Mouse (Mus musculus): Measurements from ENCODE around the gene BC048679. TPM values are rescaled to one million over a fixed set of nuclear protein-coding genes. Genes with fewer than 3 reads are reported as not detected.
A peak's percentile ranks its signal among the peaks of the same experiment; 100 is the strongest.

Gene BC048679
- polyA plus RNA-seq, 1 experiment: not detected

DNA sequence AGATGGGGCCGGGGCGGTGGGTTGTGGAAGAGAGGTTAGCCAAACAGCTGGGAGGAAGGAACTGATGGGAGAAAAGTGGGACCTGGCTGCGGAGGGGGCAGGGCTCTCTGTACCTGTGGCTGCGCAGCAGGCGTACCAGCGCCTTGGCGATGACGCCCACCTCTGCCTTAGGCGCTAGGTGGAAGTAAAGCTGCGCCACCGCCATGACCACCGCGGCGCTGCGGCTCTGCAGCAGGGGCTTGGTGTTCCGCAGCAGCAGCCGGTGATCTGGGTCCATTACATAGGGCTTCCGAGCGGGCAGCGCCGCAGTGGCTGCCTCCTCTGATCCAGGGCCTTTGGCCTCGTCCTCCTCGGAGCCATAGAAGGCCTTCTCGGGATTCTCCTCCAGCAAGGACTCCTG is 21.2 kb downstream of the BC048679 start:
- no peak for DNase-seq (ENCODE audit: low spot score)

- DNase-seq (ENCODE audit: low spot score): no peak
Observed at GRCm38 (mm10) chr7:81475221-81475620, 22.9 kb downstream of the BC048679 start.

DNA sequence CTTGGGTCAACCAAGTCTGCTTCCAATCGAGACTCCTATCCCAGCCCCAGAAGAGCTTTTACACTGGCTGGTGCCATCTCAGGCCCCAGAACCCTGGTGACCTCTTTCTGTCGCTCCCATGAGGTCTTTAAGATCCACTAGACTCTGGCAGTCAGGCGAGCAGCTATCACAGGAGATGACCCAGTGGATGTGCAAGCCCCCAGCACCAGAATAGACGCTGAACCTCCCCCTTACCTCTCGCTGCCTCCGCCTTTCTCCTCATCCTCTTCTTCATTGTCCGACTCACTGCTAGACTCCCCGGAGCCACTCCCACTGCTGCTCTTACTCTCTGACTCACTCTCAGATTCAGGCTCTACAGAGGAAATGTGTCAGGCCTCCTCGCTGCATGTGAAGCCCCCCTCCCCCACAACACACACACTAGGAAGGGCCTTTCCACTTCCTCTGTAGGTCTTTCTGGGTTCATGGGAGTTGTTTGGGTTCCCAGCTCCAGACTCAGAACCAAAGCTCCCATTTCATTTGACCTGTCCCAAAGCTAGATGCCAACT is 33.1 kb downstream of the BC048679 start:
- no peak for DNase-seq (ENCODE audit: low spot score)

DNA sequence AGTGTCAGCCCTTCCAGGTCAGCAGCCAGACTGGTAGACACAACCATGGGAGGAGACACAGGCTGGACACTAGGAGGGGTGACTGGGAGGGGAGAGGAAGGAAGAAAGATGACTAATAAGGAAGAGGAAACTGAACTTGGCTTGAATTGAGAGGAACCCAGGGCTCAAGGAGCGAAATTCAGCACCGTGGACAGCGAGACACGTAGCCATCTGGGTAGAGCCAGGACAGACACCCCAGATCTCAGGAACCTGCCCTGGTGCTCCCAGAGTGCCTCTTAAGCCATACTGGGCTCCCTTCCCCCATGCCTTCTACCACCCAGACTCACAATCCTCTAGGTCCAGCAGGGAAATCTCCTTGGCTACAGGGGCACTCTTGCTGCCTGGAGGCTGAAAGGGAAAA is 34.0 kb downstream of the BC048679 start:
- DNase-seq (ENCODE audit: low spot score): no peak

GRCm38 (mm10) chr7:81462815-81463214 is 35.3 kb downstream of the BC048679 start:
- no peak for DNase-seq (ENCODE audit: low spot score)

GRCm38 (mm10) chr7:81455155-81455651 is 42.9 kb downstream of the BC048679 start, which contains the start of gene Cpeb1:
TSS of gene Cpeb1 (minus strand) at chr7:81455465.
- peak; percentile 48 for DNase-seq (ENCODE audit: low spot score)

DNA sequence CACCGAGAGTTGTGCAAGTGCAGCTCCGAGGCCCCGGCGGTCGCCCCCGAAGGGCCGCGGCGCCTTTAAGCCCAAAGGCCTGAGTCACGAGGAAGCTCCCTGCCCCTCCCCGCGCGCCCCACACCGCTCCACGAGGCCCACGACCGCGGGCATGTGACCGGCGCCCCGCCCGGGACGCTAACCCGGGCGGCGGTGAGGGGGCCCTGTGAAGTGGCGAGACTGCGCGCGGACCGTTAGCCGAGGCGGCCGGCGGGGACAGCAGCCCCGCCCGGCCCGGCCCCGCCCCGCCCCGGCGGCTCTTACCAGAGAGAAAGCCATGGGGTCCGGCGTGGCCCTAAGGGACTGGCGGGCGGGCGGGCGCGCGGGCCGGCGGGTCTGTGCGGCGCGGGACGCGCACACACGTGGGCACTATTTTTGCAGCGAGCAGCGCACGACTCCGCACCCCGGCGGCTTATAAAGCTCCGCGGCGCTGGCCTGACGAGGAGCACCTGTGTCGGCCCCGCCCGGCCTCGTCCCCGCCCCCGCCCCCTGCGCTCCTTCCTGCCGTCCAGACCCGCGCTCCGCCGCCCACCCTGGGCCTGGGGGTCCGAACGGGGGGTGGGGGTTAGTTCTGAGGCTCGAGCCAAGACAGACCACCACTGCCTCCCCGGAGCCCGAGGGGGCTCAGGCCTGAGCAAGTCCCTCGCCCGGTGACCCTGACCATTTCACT is 43.6 kb downstream of the BC048679 start:
- DNase-seq (ENCODE audit: low spot score): peak; percentile 42

- DNase-seq (ENCODE audit: low spot score): peak; percentile 41
Observed at GRCm38 (mm10) chr7:81453443-81454274, 44.4 kb downstream of the BC048679 start.

DNA sequence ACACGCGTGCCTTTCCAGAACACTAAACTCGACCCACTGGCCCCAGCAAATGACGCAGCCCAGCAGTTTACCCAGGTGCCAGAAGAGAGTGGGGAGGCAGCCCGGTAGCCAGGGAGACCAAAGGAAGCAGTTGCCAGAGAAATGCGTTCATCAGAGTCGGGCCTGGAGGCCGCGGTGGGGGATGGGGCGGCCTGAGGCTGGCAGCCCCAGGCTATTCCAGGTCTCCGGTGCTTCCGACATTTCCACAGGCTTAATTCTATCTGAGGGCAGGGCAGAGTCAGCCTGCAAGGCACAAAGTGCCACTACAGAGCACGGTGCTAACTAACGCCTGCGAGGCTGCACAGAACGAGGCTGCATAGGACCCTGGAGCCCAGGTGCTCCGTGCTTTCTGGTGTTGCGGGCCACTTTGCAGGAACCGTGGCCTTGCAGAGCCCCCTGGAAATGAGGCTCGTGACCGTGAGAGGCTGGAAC is 45.1 kb downstream of the BC048679 start:
- no peak for DNase-seq (ENCODE audit: low spot score)

Other genes with a start within 250 kb of the BC048679 start
- gene Rps17, start 153.0 kb downstream of the BC048679 start, polyA plus RNA-seq (2012; rRNA removed): 2,204 and 2,273 TPM in 2 replicates
- gene Cpeb1, start 42.8 kb downstream of the BC048679 start, polyA plus RNA-seq (2012; rRNA removed): 52.4 and 67.9 TPM in 2 replicates
- gene Ap3b2, start 4.4 kb downstream of the BC048679 start, polyA plus RNA-seq (2012; rRNA removed): 1.4 and 2.1 TPM in 2 replicates
- 0.29 and 0.33 TPM in 2 replicates for gene Fsd2, start 68.7 kb upstream of the BC048679 start, polyA plus RNA-seq (2012; rRNA removed)
- gene Whamm, start 73.0 kb upstream of the BC048679 start, polyA plus RNA-seq (2012; rRNA removed): 18.0 and 19.4 TPM in 2 replicates
- 25.4 and 29.3 TPM in 2 replicates for gene Homer2, start 209.2 kb upstream of the BC048679 start, polyA plus RNA-seq (2012; rRNA removed)